Mouse (Mus musculus): ENCODE data around the gene Cdkn2b. TPM values are rescaled to one million over a fixed set of nuclear protein-coding genes. Genes with fewer than 3 reads are reported as not detected.
A peak's percentile ranks its signal among the peaks of the same experiment; 100 is the strongest.

The Cdkn2b gene
- polyA plus RNA-seq, 1 experiment from 2014 or later: 0.71 TPM

GRCm38 (mm10) chr4:89295441-89296220 is 15.2 kb downstream of the Cdkn2b start:
- 5% methylated on average over 31 of the region's 31 CpGs for WGBS
- Histone ChIP-seq H3K27ac (ENCODE audit: low read depth, low read length) (no peak overlapping the region), H3K4me2 (peak overlapping the region; percentile 83), H3K27me3 (replicated peaks; ENCODE audit: control insufficient read depth, insufficient read depth, low read length) (peaks cover 89% of the 10 kb centered on the region), H3K9me3 (ENCODE audit: control insufficient read depth, low read length) (no peaks in the 10 kb centered on the region), H3K4me1 (replicated peaks; ENCODE audit: control insufficient read depth, insufficient read depth, low read length) (0 out of 2 replicates have a peak, but pooled peaks cover 3% of the 10 kb centered on the region), H3K4me3 (ENCODE audit: low read depth, low read length) (peak overlapping the region; percentile 50), H3K36me3 (ENCODE audit: control insufficient read depth, insufficient read depth, low read length) (no peaks in the 10 kb centered on the region), H3K9ac (ENCODE audit: low read depth, low read length) (no peak overlapping the region)
- ATAC-seq (replicated peaks; ENCODE audit: low FRiP score) (no peak), DNase-seq (ENCODE audit: low spot score) (no peak)

GRCm38 (mm10) chr4:89294486-89295440 is 16.1 kb downstream of the Cdkn2b start, which contains the start of gene Cdkn2a:
Gene Cdkn2a (minus strand): TSS chr4:89294653.
- no peaks in the 10 kb centered on the region for H3K9me3 ChIP-seq (ENCODE audit: control insufficient read depth, low read length)
- H3K4me1 ChIP-seq (replicated peaks; ENCODE audit: control insufficient read depth, insufficient read depth, low read length): 0 out of 2 replicates have a peak, but pooled peaks cover 3% of the 10 kb centered on the region
- WGBS: under 1% methylated on average over 113 of the region's 117 CpGs
- ATAC-seq (replicated peaks; ENCODE audit: low FRiP score) (peak; percentile 56), DNase-seq (ENCODE audit: low spot score) (no peak)
- H3K9ac ChIP-seq (ENCODE audit: low read depth, low read length): no peak within 1 kb of the TSS
- peak within 1 kb of the TSS; percentile 50 for H3K4me3 ChIP-seq (ENCODE audit: low read depth, low read length)
- H3K4me2 ChIP-seq: peak within 1 kb of the TSS; percentile 83
- H3K27me3 ChIP-seq (replicated peaks; ENCODE audit: control insufficient read depth, insufficient read depth, low read length): peaks cover 89% of the 10 kb centered on the region
- H3K27ac ChIP-seq (ENCODE audit: low read depth, low read length): no peak within 1 kb of the TSS
- no peaks in the 10 kb centered on the region for H3K36me3 ChIP-seq (ENCODE audit: control insufficient read depth, insufficient read depth, low read length)

- H3K27ac ChIP-seq (ENCODE audit: low read depth, low read length): no peak overlapping the region
- H3K4me1 ChIP-seq (replicated peaks; ENCODE audit: control insufficient read depth, insufficient read depth, low read length): 0 out of 2 replicates have a peak, but pooled peaks cover 3% of the 10 kb centered on the region
- peak overlapping the region; percentile 50 for H3K4me3 ChIP-seq (ENCODE audit: low read depth, low read length)
- H3K9ac ChIP-seq (ENCODE audit: low read depth, low read length): no peak overlapping the region
- H3K27me3 ChIP-seq (replicated peaks; ENCODE audit: control insufficient read depth, insufficient read depth, low read length): peaks cover 89% of the 10 kb centered on the region
- 0 out of 2 replicates have a peak, but pooled peaks have one; percentile 13 for ATAC-seq (replicated peaks; ENCODE audit: low FRiP score)
- WGBS: 1% methylated on average over 26 of the region's 26 CpGs
- no peaks in the 10 kb centered on the region for H3K9me3 ChIP-seq (ENCODE audit: control insufficient read depth, low read length)
- H3K4me2 ChIP-seq: peak overlapping the region; percentile 83
- no peaks in the 10 kb centered on the region for H3K36me3 ChIP-seq (ENCODE audit: control insufficient read depth, insufficient read depth, low read length)
- no peak for DNase-seq (ENCODE audit: low spot score)
These were observed 16.8 kb downstream of the Cdkn2b start for GRCm38 (mm10) chr4:89294091-89294485.

- DNase-seq (ENCODE audit: low spot score): no peak
- H3K27me3 ChIP-seq (replicated peaks; ENCODE audit: control insufficient read depth, insufficient read depth, low read length): peaks cover 93% of the 10 kb centered on the region
- H3K4me2 ChIP-seq: no peak overlapping the region
- H3K36me3 ChIP-seq (ENCODE audit: control insufficient read depth, insufficient read depth, low read length): no peaks in the 10 kb centered on the region
- 0 out of 2 replicates have a peak, but pooled peaks cover 3% of the 10 kb centered on the region for H3K4me1 ChIP-seq (replicated peaks; ENCODE audit: control insufficient read depth, insufficient read depth, low read length)
- H3K9ac ChIP-seq (ENCODE audit: low read depth, low read length): no peak overlapping the region
- WGBS: 11% methylated on average over 7 of the region's 7 CpGs
- ATAC-seq (replicated peaks; ENCODE audit: low FRiP score): no peak
- no peak overlapping the region for H3K27ac ChIP-seq (ENCODE audit: low read depth, low read length)
- no peaks in the 10 kb centered on the region for H3K9me3 ChIP-seq (ENCODE audit: control insufficient read depth, low read length)
- H3K4me3 ChIP-seq (ENCODE audit: low read depth, low read length): no peak overlapping the region
These were observed 17.3 kb downstream of the Cdkn2b start for GRCm38 (mm10) chr4:89293516-89293915.

GRCm38 (mm10) chr4:89289028-89289427 is 21.8 kb downstream of the Cdkn2b start:
- WGBS: 9% methylated on average over 4 of the region's 4 CpGs
- no peak for ATAC-seq (replicated peaks; ENCODE audit: low FRiP score)
- DNase-seq (ENCODE audit: low spot score): no peak

GRCm38 (mm10) chr4:89286566-89286965 is 24.3 kb downstream of the Cdkn2b start:
- ATAC-seq (replicated peaks; ENCODE audit: low FRiP score) (no peak), DNase-seq (ENCODE audit: low spot score) (no peak)
- Histone ChIP-seq H3K27me3 (replicated peaks; ENCODE audit: control insufficient read depth, insufficient read depth, low read length) (peaks cover 79% of the 10 kb centered on the region), H3K4me3 (ENCODE audit: low read depth, low read length) (no peak overlapping the region), H3K27ac (ENCODE audit: low read depth, low read length) (no peak overlapping the region), H3K9ac (ENCODE audit: low read depth, low read length) (no peak overlapping the region), H3K36me3 (ENCODE audit: control insufficient read depth, insufficient read depth, low read length) (no peaks in the 10 kb centered on the region), H3K9me3 (ENCODE audit: control insufficient read depth, low read length) (no peaks in the 10 kb centered on the region), H3K4me1 (replicated peaks; ENCODE audit: control insufficient read depth, insufficient read depth, low read length) (no peaks in the 10 kb centered on the region), H3K4me2 (no peak overlapping the region)
- WGBS: 17% methylated on average over 1 of the region's 1 CpGs

More at GRCm38 (mm10) chr4:89289028-89289427, 21.8 kb downstream of the Cdkn2b start:
- peaks cover 79% of the 10 kb centered on the region for H3K27me3 ChIP-seq (replicated peaks; ENCODE audit: control insufficient read depth, insufficient read depth, low read length)
- H3K4me3 ChIP-seq (ENCODE audit: low read depth, low read length): no peak overlapping the region
- no peaks in the 10 kb centered on the region for H3K9me3 ChIP-seq (ENCODE audit: control insufficient read depth, low read length)
- H3K9ac ChIP-seq (ENCODE audit: low read depth, low read length): no peak overlapping the region
- no peaks in the 10 kb centered on the region for H3K4me1 ChIP-seq (replicated peaks; ENCODE audit: control insufficient read depth, insufficient read depth, low read length)
- H3K4me2 ChIP-seq: no peak overlapping the region
- H3K36me3 ChIP-seq (ENCODE audit: control insufficient read depth, insufficient read depth, low read length): no peaks in the 10 kb centered on the region
- H3K27ac ChIP-seq (ENCODE audit: low read depth, low read length): no peak overlapping the region

GRCm38 (mm10) chr4:89285688-89286087 is 25.2 kb downstream of the Cdkn2b start:
- H3K36me3 ChIP-seq (ENCODE audit: control insufficient read depth, insufficient read depth, low read length): no peaks in the 10 kb centered on the region

GRCm38 (mm10) chr4:89282661-89283060 is 28.2 kb downstream of the Cdkn2b start:
- no peaks in the 10 kb centered on the region for H3K36me3 ChIP-seq (ENCODE audit: control insufficient read depth, insufficient read depth, low read length)
- no peak overlapping the region for H3K4me2 ChIP-seq
- H3K9ac ChIP-seq (ENCODE audit: low read depth, low read length): no peak overlapping the region
- no peak overlapping the region for H3K27ac ChIP-seq (ENCODE audit: low read depth, low read length)
- H3K27me3 ChIP-seq (replicated peaks; ENCODE audit: control insufficient read depth, insufficient read depth, low read length): peaks cover 74% of the 10 kb centered on the region
- H3K4me1 ChIP-seq (replicated peaks; ENCODE audit: control insufficient read depth, insufficient read depth, low read length): no peaks in the 10 kb centered on the region
- H3K4me3 ChIP-seq (ENCODE audit: low read depth, low read length): no peak overlapping the region
- ATAC-seq (replicated peaks; ENCODE audit: low FRiP score): no peak
- H3K9me3 ChIP-seq (ENCODE audit: control insufficient read depth, low read length): no peaks in the 10 kb centered on the region
- WGBS: 3% methylated on average over 12 of the region's 12 CpGs
- DNase-seq (ENCODE audit: low spot score): no peak

More at GRCm38 (mm10) chr4:89285688-89286087, 25.2 kb downstream of the Cdkn2b start:
- Histone ChIP-seq H3K4me2 (no peak overlapping the region), H3K27ac (ENCODE audit: low read depth, low read length) (no peak overlapping the region), H3K27me3 (replicated peaks; ENCODE audit: control insufficient read depth, insufficient read depth, low read length) (peaks cover 76% of the 10 kb centered on the region), H3K4me1 (replicated peaks; ENCODE audit: control insufficient read depth, insufficient read depth, low read length) (no peaks in the 10 kb centered on the region), H3K9ac (ENCODE audit: low read depth, low read length) (no peak overlapping the region), H3K9me3 (ENCODE audit: control insufficient read depth, low read length) (no peaks in the 10 kb centered on the region), H3K4me3 (ENCODE audit: low read depth, low read length) (no peak overlapping the region)
- WGBS: 38% methylated on average over 7 of the region's 7 CpGs
- ATAC-seq (replicated peaks; ENCODE audit: low FRiP score) (no peak), DNase-seq (ENCODE audit: low spot score) (no peak)

Measured in liver, embryonic 11.5 days (tissue).